25 mouse cellular contexts compared by ENCODE assay signal in the genomic region with DNA sequence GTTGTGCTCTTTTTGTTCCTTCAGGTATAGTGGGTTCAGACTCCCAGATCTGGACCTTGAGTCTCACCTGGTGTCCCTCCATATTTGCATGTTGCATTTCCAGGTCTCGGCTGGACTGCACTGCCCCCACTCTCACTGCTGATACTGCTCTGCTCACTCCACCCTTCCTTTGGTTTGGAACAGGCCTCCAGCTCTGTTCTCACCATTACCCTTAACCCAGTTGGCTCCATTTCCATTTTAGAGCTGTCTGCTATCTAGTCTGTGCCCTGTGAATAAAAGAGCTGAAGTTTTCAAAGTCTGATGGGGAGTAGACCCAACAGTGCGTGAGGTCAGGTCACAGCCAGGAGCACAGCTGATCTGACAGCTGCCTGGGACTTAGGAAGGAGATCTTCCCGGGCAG. TPM values are rescaled to one million over a fixed set of nuclear protein-coding genes. Genes with fewer than 3 reads are reported as not detected.
A peak's percentile ranks its signal among the peaks of the same experiment; 100 is the strongest.
DNase-seq lines count a peak whose midpoint lies in the region; ATAC-seq and TF ChIP-seq lines count a peak whose summit lies in the region.
"Had no signal": no experiment of that assay in that cellular context is flagged by ENCODE, and none has a peak within 500 bp of the region (broad histone marks: within the 10 kb centered on the region; RNA-seq: fewer than 3 reads in every experiment).

No protein-coding gene starts in this region.

- peaks cover 2% of the 10 kb centered on the region; the same call in 1 of the 2 replicates for H3K36me3 ChIP-seq in heart, adult 2 months (ENCODE audit: control insufficient read depth, insufficient read depth, low read length)
- H3K36me3 ChIP-seq in liver, adult 2 months (ENCODE audit: control insufficient read depth, insufficient read depth, low read length) = peaks cover 41% of the 10 kb centered on the region
- peaks cover 98% of the 10 kb centered on the region for H3K36me3 ChIP-seq in liver, embryonic 12.5 days

- DNase-seq in heart, adult 11 months = peak; percentile 68
- DNase-seq in heart, adult 2 months = no peak
- DNase-seq in kidney, adult 11 months = peak; percentile 28
- DNase-seq in kidney, postnatal 10 days = no peak
- DNase-seq in liver, adult 2 months (ENCODE audit: extremely low read depth, low read depth, low spot score) = peak; percentile 84
- DNase-seq in cerebellum, adult 2 months = no peak
- DNase-seq: adrenal gland, adult 2 months; adrenal gland, postnatal 25 days; cerebellum, adult 18-20 months; cerebellum, postnatal 10 days; embryo, embryonic 11 days; gastrocnemius, postnatal 10 days; heart, postnatal 14 days had no signal

- TF ChIP-seq POLR2A in heart, adult 2 months (IDR thresholded peaks at IDR 0.05; ENCODE audit: insufficient read depth, low read depth, low read length) = no peak
- no peak for TF ChIP-seq POLR2A in liver, adult 2 months (IDR thresholded peaks at IDR 0.05; ENCODE audit: extremely low read depth, insufficient read depth, low read length)
- no peak for TF ChIP-seq POLR2A in cerebellum, adult 2 months (IDR thresholded peaks at IDR 0.05; ENCODE audit: borderline replicate concordance, insufficient read depth, low read length)

- no peak overlapping the region for H3K4me2 ChIP-seq in liver, embryonic 12.5 days
- H3K4me2 ChIP-seq: embryonic facial prominence, embryonic 12.5 days; forebrain, embryonic 12.5 days; heart, embryonic 12.5 days; hindbrain, embryonic 14.5 days; intestine, embryonic 15.5 days had no signal

- WGBS in heart, adult 2 months = 43% methylated on average over 3 of the region's 3 CpGs
- 12% methylated on average over 3 of the region's 3 CpGs for WGBS in liver, adult 2 months
- 76% methylated on average over 3 of the region's 3 CpGs for whole genome bisulfite sequencing in liver, embryonic 12.5 days (ENCODE audit: insufficient replicate concordance)
- 60% methylated on average over 3 of the region's 3 CpGs for WGBS in cerebellum, adult 2 months

- H3K9ac ChIP-seq in heart, adult 2 months (ENCODE audit: low read depth, low read length) = no peak overlapping the region
- H3K9ac ChIP-seq in liver, adult 2 months (ENCODE audit: low read depth, low read length) = no peak overlapping the region
- H3K9ac ChIP-seq in liver, embryonic 12.5 days = no peak overlapping the region
- H3K9ac ChIP-seq: embryonic facial prominence, embryonic 12.5 days; forebrain, embryonic 12.5 days; heart, embryonic 12.5 days; hindbrain, embryonic 14.5 days; intestine, embryonic 15.5 days had no signal

- no peak overlapping the region for H3K4me3 ChIP-seq in heart, adult 2 months
- no peak overlapping the region for H3K4me3 ChIP-seq in liver, adult 2 months (ENCODE audit: insufficient read depth, low read depth, low read length)
- H3K4me3 ChIP-seq in liver, embryonic 12.5 days = no peak overlapping the region
- H3K4me3 ChIP-seq in cerebellum, adult 2 months (replicated peaks; ENCODE audit: insufficient read depth, low read depth, low read length) = no peak overlapping the region
- H3K4me3 ChIP-seq: embryonic facial prominence, embryonic 12.5 days; forebrain, embryonic 12.5 days; heart, embryonic 12.5 days; hindbrain, embryonic 10.5 days; intestine, embryonic 15.5 days had no signal

- H3K27me3 ChIP-seq in heart, adult 2 months (ENCODE audit: control insufficient read depth, insufficient read depth, low read length) = no peaks in the 10 kb centered on the region
- H3K27me3 ChIP-seq in liver, adult 2 months (ENCODE audit: control insufficient read depth, insufficient read depth, low read length) = no peaks in the 10 kb centered on the region
- no peaks in the 10 kb centered on the region for H3K27me3 ChIP-seq in liver, embryonic 12.5 days (replicated peaks)
- H3K27me3 ChIP-seq in cerebellum, adult 2 months (ENCODE audit: control insufficient read depth, insufficient read depth, low read length) = no peaks in the 10 kb centered on the region
- H3K27me3 ChIP-seq: CH12.LX; embryonic facial prominence, embryonic 12.5 days; forebrain, embryonic 12.5 days; heart, embryonic 12.5 days; intestine, embryonic 15.5 days; Patski had no signal

- ATAC-seq in liver, embryonic 12.5 days = no peak
- ATAC-seq: activated CD4-positive, CD25-positive, alpha-beta regulatory T cell, adult 4 months; forebrain, embryonic 16.5 days; intestine, embryonic 15.5 days; Patski had no signal

- TF ChIP-seq CTCF in heart, adult 2 months (IDR thresholded peaks at IDR 0.05) = no peak
- no peak for TF ChIP-seq CTCF in liver, adult 2 months (IDR thresholded peaks at IDR 0.05; ENCODE audit: low read depth, low read length)
- TF ChIP-seq CTCF in cerebellum, adult 2 months (IDR thresholded peaks at IDR 0.05; ENCODE audit: borderline replicate concordance, insufficient read depth, low read depth, low read length) = no peak

- no peak overlapping the region for H3K27ac ChIP-seq in heart, adult 2 months
- peak overlapping the region; percentile 31; the same call in 1 of the 2 replicates for H3K27ac ChIP-seq in liver, adult 2 months (replicated peaks; ENCODE audit: insufficient read depth, low read depth, low read length)
- no peak overlapping the region for H3K27ac ChIP-seq in liver, embryonic 12.5 days
- H3K27ac ChIP-seq in cerebellum, adult 2 months (ENCODE audit: insufficient read depth, low read length) = no peak overlapping the region
- H3K27ac ChIP-seq: embryonic facial prominence, embryonic 12.5 days; forebrain, embryonic 12.5 days; hindbrain, embryonic 10.5 days; hindbrain, embryonic 14.5 days; intestine, embryonic 15.5 days had no signal

- H3K79me2 ChIP-seq in heart, adult 2 months (replicated peaks; ENCODE audit: control insufficient read depth, insufficient read depth, low read length) = no peaks in the 10 kb centered on the region
- no peaks in the 10 kb centered on the region for H3K79me2 ChIP-seq in liver, adult 2 months (ENCODE audit: control insufficient read depth, insufficient read depth, low read length)

- no peaks in the 10 kb centered on the region for H3K9me3 ChIP-seq in liver, embryonic 12.5 days (replicated peaks)
- H3K9me3 ChIP-seq: embryonic facial prominence, embryonic 12.5 days; forebrain, embryonic 12.5 days; heart, embryonic 12.5 days; hindbrain, embryonic 10.5 days; intestine, embryonic 15.5 days had no signal

- no peak for TF ChIP-seq EP300 in heart, adult 2 months (IDR thresholded peaks at IDR 0.05; ENCODE audit: insufficient read depth, low read depth, low read length)

- intact Hi-C loops in heart, adult 2 months (cut with DNase I) = loop anchor here (10.0 kb wide), 1 partner anchor 144 kb away; no protein-coding TSS in a partner anchor

- no peaks in the 10 kb centered on the region for H3K4me1 ChIP-seq in heart, adult 2 months (ENCODE audit: control insufficient read depth, insufficient read depth, low read length)
- H3K4me1 ChIP-seq in liver, adult 2 months (ENCODE audit: control insufficient read depth, insufficient read depth, low read length) = peaks cover 6% of the 10 kb centered on the region
- H3K4me1 ChIP-seq in liver, embryonic 12.5 days = peaks cover 28% of the 10 kb centered on the region
- H3K4me1 ChIP-seq in cerebellum, adult 2 months (ENCODE audit: control insufficient read depth, insufficient read depth, low read length) = no peaks in the 10 kb centered on the region
- H3K4me1 ChIP-seq: embryonic facial prominence, embryonic 12.5 days; forebrain, embryonic 12.5 days; hindbrain, embryonic 10.5 days; intestine, embryonic 15.5 days had no signal

RNA-seq across cellular contexts. Expression of a gene that starts 19.8 kb away (rescaled TPM):
- 10 to 100 TPM; 14.0 to 15.3 TPM for total RNA-seq in heart, adult 2 months (2021)
- polyA plus RNA-seq in heart, adult 2 months (2012; rRNA removed) = 11.0 and 20.5 TPM in 2 replicates
- 5.4 and 6.7 TPM in 2 replicates for total RNA-seq in liver, adult 2 months (2014; rRNA removed)
- polyA plus RNA-seq in liver, adult 2 months (2012; rRNA removed) = 4.7 and 5.7 TPM in 2 replicates
- 38.9 and 42.5 TPM in 2 replicates for polyA plus RNA-seq in liver, embryonic 12.5 days (2016; fragmentation: Nextera tagmentation; extraction: Ambion mirVana)
- polyA plus RNA-seq in cerebellum, adult 2 months (2012; rRNA removed) = 24.1 and 26.4 TPM in 2 replicates

RNA-seq across cellular contexts. Expression of a gene that starts 29.1 kb away (rescaled TPM):
- under 1 TPM; 0.05 to 0.10 TPM for total RNA-seq in heart, adult 2 months (2021)
- polyA plus RNA-seq in heart, adult 2 months (2012; rRNA removed) = 0.02 TPM in 1 of 2 replicates, not detected in the other
- not detected in 2 replicates for total RNA-seq in liver, adult 2 months (2014; rRNA removed)
- not detected in 2 replicates for polyA plus RNA-seq in liver, adult 2 months (2012; rRNA removed)
- polyA plus RNA-seq in liver, embryonic 12.5 days (2016; fragmentation: Nextera tagmentation; extraction: Ambion mirVana) = 0.11 and 0.13 TPM in 2 replicates
- 0.02 and 0.03 TPM in 2 replicates for polyA plus RNA-seq in cerebellum, adult 2 months (2012; rRNA removed)
- total RNA-seq: adrenal gland, adult 2 months; adrenal gland, postnatal 25 days; gastrocnemius, postnatal 10 days; granulocyte monocyte progenitor cell, adult 5-6 weeks had no signal
- polyA plus RNA-seq: adrenal gland, adult 2 months; hindbrain, embryonic 10.5 days had no signal

RNA-seq across cellular contexts. Expression of a gene that starts 40.9 kb away (rescaled TPM):
- total RNA-seq in heart, adult 2 months (2021) = 10 to 100 TPM; 17.6 to 18.9 TPM
- polyA plus RNA-seq in heart, adult 2 months (2012; rRNA removed) = 11.2 and 18.2 TPM in 2 replicates
- 165 TPM in 2 replicates for total RNA-seq in liver, adult 2 months (2014; rRNA removed)
- 67.7 and 68.6 TPM in 2 replicates for polyA plus RNA-seq in liver, adult 2 months (2012; rRNA removed)
- polyA plus RNA-seq in liver, embryonic 12.5 days (2016; fragmentation: Nextera tagmentation; extraction: Ambion mirVana) = 68.3 and 71.9 TPM in 2 replicates
- polyA plus RNA-seq in cerebellum, adult 2 months (2012; rRNA removed) = 150 and 152 TPM in 2 replicates

RNA-seq across cellular contexts. Expression of a gene that starts 51.7 kb away (rescaled TPM):
- 10 to 100 TPM; 56.6 to 61.0 TPM for total RNA-seq in heart, adult 2 months (2021)
- polyA plus RNA-seq in heart, adult 2 months (2012; rRNA removed) = 42.2 and 83.2 TPM in 2 replicates
- total RNA-seq in liver, adult 2 months (2014; rRNA removed) = 42.8 and 46.2 TPM in 2 replicates
- polyA plus RNA-seq in liver, adult 2 months (2012; rRNA removed) = 18.8 and 20.4 TPM in 2 replicates
- 31.4 and 32.8 TPM in 2 replicates for polyA plus RNA-seq in liver, embryonic 12.5 days (2016; fragmentation: Nextera tagmentation; extraction: Ambion mirVana)
- 76.6 and 85.8 TPM in 2 replicates for polyA plus RNA-seq in cerebellum, adult 2 months (2012; rRNA removed)

Comparison
In these comparisons a context has a peak if more than half of its experiments do, and no peak if none do; other contexts are left out.
1. DNase-seq: peak in heart, adult 11 months (single experiment), kidney, adult 11 months (single experiment) and liver, adult 2 months (single experiment); none in heart, adult 2 months (0 of 2), kidney, postnatal 10 days (single experiment) and cerebellum, adult 2 months (0 of 2).